Mouse (Mus musculus) CH12.LX (cell line): ENCODE results near the gene U2surp. TPM values are rescaled to one million over a fixed set of nuclear protein-coding genes. Genes with fewer than 3 reads are reported as not detected.

Experiments used
- DNase-seq: peaks from one replicate; pipeline ENCODE4 v3.0.0-alpha.2; 2013; ENCODE audit errors: extremely low read depth
- H3K27ac ChIP-seq: 2 replicates; pipeline ENCODE4 v1.5.1; 2012; ENCODE audit warnings: low read depth, mild to moderate bottlenecking, control low read depth, moderate library complexity; ENCODE audit not compliant: insufficient read depth
- H3K27me3 ChIP-seq: replicated peaks from 2 replicates; pipeline ENCODE3; 2012; ENCODE audit warnings: inconsistent platforms
- H3K36me3 ChIP-seq, 2 experiments: replicated peaks in 1 of 2; 2 replicates each; pipeline versions ENCODE3 to v1.6.1; 2012; ENCODE audit warnings: inconsistent platforms in 1 of 2, low read length in 1 of 2, mild to moderate bottlenecking in 1 of 2, mixed read lengths in 1 of 2, moderate library complexity in 1 of 2; ENCODE audit not compliant: control insufficient read depth in 1 of 2, insufficient read depth in 1 of 2
- H3K4me1 ChIP-seq, 2 experiments: 2 replicates each; pipeline ENCODE4 v1.6.1; 2012; ENCODE audit warnings: inconsistent platforms in 1 of 2, moderate library complexity in 1 of 2; ENCODE audit not compliant: insufficient read depth in 2 of 2, control insufficient read depth in 1 of 2
- H3K4me2 ChIP-seq: 2 replicates; pipeline ENCODE4 v1.6.1; 2012; ENCODE audit warnings: low read depth, mild to moderate bottlenecking, control low read depth; ENCODE audit not compliant: poor library complexity, insufficient read depth, severe bottlenecking
- H3K4me3 ChIP-seq, 3 experiments: fragments of 150-350 bp in 1 of 3; sonication (generic) in 1 of 3; replicated peaks in 1 of 3; 2 replicates each; pipeline versions ENCODE3 to v1.5.1; 2011 to 2012; ENCODE audit warnings: low read depth in 2 of 3, low read length in 2 of 3, mild to moderate bottlenecking in 2 of 3, moderate library complexity in 2 of 3, control low read depth in 1 of 3, improper control_type of control experiment in 1 of 3, inconsistent platforms in 1 of 3, mixed read lengths in 1 of 3; ENCODE audit not compliant: poor library complexity in 1 of 3
- H3K79me2 ChIP-seq: replicated peaks from 2 replicates; pipeline ENCODE4 v1.6.1; 2012; ENCODE audit warnings: mild to moderate bottlenecking, moderate library complexity; ENCODE audit not compliant: control insufficient read depth, poor library complexity, insufficient read depth, severe bottlenecking; ENCODE audit errors: extremely low read depth
- H3K9ac ChIP-seq: 2 replicates; pipeline ENCODE4 v1.6.1; 2012; ENCODE audit warnings: low read depth, mild to moderate bottlenecking, control low read depth, moderate library complexity; ENCODE audit not compliant: insufficient read depth
- H3K9me3 ChIP-seq: replicated peaks from 2 replicates; pipeline ENCODE3; 2012; ENCODE audit warnings: low read length, inconsistent platforms, mixed read lengths
- E2F4 ChIP-seq: IDR thresholded peaks from 2 replicates; pipeline ENCODE4 v1.6.1; 2011; ENCODE audit warnings: low read depth, low read length, improper control_type of control experiment; ENCODE audit not compliant: insufficient replicate concordance
- EP300 ChIP-seq: IDR thresholded peaks from 2 replicates; pipeline ENCODE4 v1.6.1; 2011; ENCODE audit warnings: low read length, improper control_type of control experiment
- GABPA ChIP-seq: IDR thresholded peaks from 2 replicates; pipeline ENCODE4 v1.6.1; 2012; ENCODE audit warnings: low read depth, low read length, improper control_type of control experiment, inconsistent platforms; ENCODE audit not compliant: insufficient replicate concordance
- HCFC1 ChIP-seq: IDR thresholded peaks from 2 replicates; pipeline ENCODE4 v1.6.1; 2012; ENCODE audit warnings: low read depth, mild to moderate bottlenecking, inconsistent platforms, low read length, improper control_type of control experiment
- JUND ChIP-seq: conservative IDR thresholded peaks from 2 replicates; pipeline ENCODE4 v1.6.1; 2011; ENCODE audit warnings: low read depth, low read length, improper control_type of control experiment
- MAZ ChIP-seq: IDR thresholded peaks from 2 replicates; pipeline ENCODE4 v1.6.1; 2012; ENCODE audit warnings: low read depth, mild to moderate bottlenecking, inconsistent platforms, low read length, improper control_type of control experiment, moderate library complexity
- MYC ChIP-seq: IDR thresholded peaks from 2 replicates; pipeline ENCODE4 v1.6.1; 2011; ENCODE audit warnings: low read depth, mild to moderate bottlenecking, improper control_type of control experiment, low read length
- NRF1 ChIP-seq: IDR thresholded peaks from 2 replicates; pipeline ENCODE4 v1.6.1; 2014; ENCODE audit warnings: low read depth, mild to moderate bottlenecking, inconsistent platforms, low read length, improper control_type of control experiment, moderate library complexity
- PAX5 ChIP-seq: IDR thresholded peaks from 2 replicates; pipeline ENCODE4 v1.6.1; 2012; ENCODE audit warnings: low read length, inconsistent platforms, mixed read lengths
- RCOR1 ChIP-seq: conservative IDR thresholded peaks from 2 replicates; pipeline ENCODE4 v1.6.1; 2012; ENCODE audit warnings: low read depth, mild to moderate bottlenecking, inconsistent platforms, low read length, improper control_type of control experiment
- TBP ChIP-seq: conservative IDR thresholded peaks from 2 replicates; pipeline ENCODE4 v1.6.1; 2011; ENCODE audit warnings: low read depth, low read length, improper control_type of control experiment
- USF1 ChIP-seq: IDR thresholded peaks from 2 replicates; pipeline ENCODE4 v1.6.1; 2014; ENCODE audit warnings: low read depth, mild to moderate bottlenecking, inconsistent platforms, low read length, improper control_type of control experiment
- ZKSCAN1 ChIP-seq: IDR thresholded peaks from 2 replicates; pipeline ENCODE4 v1.6.1; 2012; ENCODE audit warnings: low read depth, inconsistent platforms, low read length, improper control_type of control experiment, borderline replicate concordance
- dilution Hi-C: fragments of 300-500 bp; cut with MboI; formaldehyde crosslinking; loops from 2 replicates; pipeline ENCODE4 v1.14.3; 2020; ENCODE audit warnings: low sequenced_read_pairs; ENCODE audit not compliant: extremely low pct_unique_long_range_greater_than_20kb, extremely low pct_ligation_motif_present
- in situ Hi-C: fragments of 300-500 bp; cut with MboI; formaldehyde crosslinking; loops from 3 replicates; pipeline ENCODE4 v1.14.3; 2019; ENCODE audit warnings: low sequenced_read_pairs, low pct_ligation_motif_present, low pct_unique_long_range_greater_than_20kb, mixed read lengths
- polyA plus RNA-seq: library from polyadenylated mRNA; unstranded; fragments of >175 nt; gene quantifications from 2 replicates; pipeline ENCODE4 v1.2.1, GENCODE M21; 2012; ENCODE audit warnings: low read depth; ENCODE audit not compliant: insufficient read length
- total RNA-seq, 2 experiments: library from RNA; depleted of rRNA; stranded (reverse); fragments of 300-350 nt in 1 of 2; fragments of >200 nt in 1 of 2; gene quantifications; 2 replicates each; pipeline ENCODE4 v1.2.3; 2012 to 2014

The U2surp gene
- total and polyA plus RNA-seq, 3 experiments, result 46.5 to 103 (median 87.7) TPM

DNA sequence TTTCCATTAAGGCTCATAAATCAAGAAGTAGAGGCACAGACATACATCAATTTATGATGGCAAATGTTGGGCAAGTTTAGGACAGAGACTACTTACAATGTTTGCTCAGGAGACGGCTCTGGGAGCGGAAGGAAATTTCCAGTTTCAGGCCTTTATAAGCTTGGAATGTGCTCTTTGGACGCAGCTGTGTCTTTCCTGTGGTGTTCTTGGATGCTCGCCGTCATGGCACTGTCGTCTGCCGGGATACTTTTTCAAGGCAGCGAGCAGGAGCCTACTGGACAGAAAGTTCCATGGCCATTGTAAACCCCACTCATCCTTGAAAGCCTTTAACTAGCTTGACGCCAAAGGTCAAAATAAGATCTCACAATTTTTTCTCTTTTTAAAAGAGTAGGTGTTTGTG, 73.9 kb downstream of the U2surp start:
- H3K4me3 ChIP-seq, result no peak overlapping the region
- no peak overlapping the region for H3K4me2 ChIP-seq
- H3K27ac ChIP-seq, result no peak overlapping the region
- no peaks in the 10 kb centered on the region for H3K36me3 ChIP-seq
- TF ChIP-seq JUND (no peak), MAZ (no peak), MYC (no peak), ZKSCAN1 (no peak), RCOR1 (no peak), HCFC1 (no peak), GABPA (no peak), PAX5 (no peak), USF1 (no peak), EP300 (no peak), E2F4 (no peak), NRF1 (no peak), TBP (no peak)
- H3K27me3 ChIP-seq, result no peaks in the 10 kb centered on the region
- H3K79me2 ChIP-seq, result no peaks in the 10 kb centered on the region
- H3K9ac ChIP-seq, result no peak overlapping the region
- no peaks in the 10 kb centered on the region for H3K4me1 ChIP-seq
- H3K9me3 ChIP-seq, result no peaks in the 10 kb centered on the region
- in situ Hi-C loops, result no loop called here
- no peak for DNase-seq
- dilution Hi-C loops, result no loop called here

DNA sequence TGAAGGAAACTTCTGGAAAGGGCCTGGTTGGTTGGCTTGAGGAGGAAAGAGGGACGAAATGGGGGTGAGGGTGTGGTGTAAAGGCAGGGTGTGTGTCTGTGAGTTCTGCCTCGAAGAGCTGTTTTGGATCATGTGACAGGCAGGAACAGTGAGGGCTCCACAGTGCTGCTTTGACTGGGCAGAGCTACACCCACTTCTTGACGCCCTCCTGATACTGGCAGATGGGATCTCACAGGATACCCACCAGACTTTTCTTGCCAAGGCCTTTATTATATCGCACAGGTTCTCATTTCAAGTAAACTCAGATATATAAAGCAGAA, 75.5 kb downstream of the U2surp start:
- no peaks in the 10 kb centered on the region for H3K4me1 ChIP-seq
- dilution Hi-C loops, result no loop called here

More for the DNA sequence above, 75.5 kb downstream of the U2surp start:
- Histone ChIP-seq H3K79me2 (no peaks in the 10 kb centered on the region), H3K9ac (no peak overlapping the region), H3K36me3 (no peaks in the 10 kb centered on the region), H3K9me3 (no peaks in the 10 kb centered on the region), H3K4me3 (no peak overlapping the region), H3K4me2 (no peak overlapping the region), H3K27me3 (no peaks in the 10 kb centered on the region), H3K27ac (no peak overlapping the region)
- in situ Hi-C loops, result no loop called here
- no peak for TF ChIP-seq TBP
- no peak for TF ChIP-seq JUND
- no peak for DNase-seq
